Mouse (Mus musculus) megakaryocyte, embryonic 14.5 days (primary cell): ENCODE data around the gene Ccr4. TPM values are rescaled to one million over a fixed set of nuclear protein-coding genes. Genes with fewer than 3 reads are reported as not detected.

Experiments used
- H3K27me3 ChIP-seq: replicated peaks from 2 replicates; pipeline ENCODE3; 2012; ENCODE audit warnings: inconsistent platforms
- H3K36me3 ChIP-seq: replicated peaks from 2 replicates; pipeline ENCODE3; 2012; ENCODE audit warnings: low read length, inconsistent platforms, mixed read lengths
- H3K4me1 ChIP-seq: 2 replicates; pipeline ENCODE4 v1.6.1; 2012; ENCODE audit warnings: inconsistent platforms
- H3K4me3 ChIP-seq: replicated peaks from 2 replicates; pipeline ENCODE3; 2012; ENCODE audit warnings: moderate library complexity, mild to moderate bottlenecking, inconsistent platforms
- H3K9me3 ChIP-seq: 2 replicates; pipeline ENCODE4 v1.6.1; 2012; ENCODE audit warnings: inconsistent platforms
- FLI1 ChIP-seq: IDR thresholded peaks from 2 replicates; pipeline ENCODE4 v1.6.1; 2012; ENCODE audit warnings: low read length, inconsistent platforms, mixed read lengths
- GATA1 ChIP-seq: IDR thresholded peaks from 3 replicates; pipeline ENCODE4 v1.6.1; 2012; ENCODE audit warnings: mixed read lengths, low read length, inconsistent platforms, borderline replicate concordance
- polyA plus RNA-seq: library from polyadenylated mRNA; stranded (reverse); fragments of >175 nt; gene quantifications from 2 replicates; pipeline ENCODE4 v1.2.3, GENCODE M21; 2012; ENCODE audit warnings: low replicate concordance; ENCODE audit not compliant: insufficient read depth

Ccr4 gene
- polyA plus RNA-seq, 1 experiment = not detected

- TF ChIP-seq GATA1 (no peak), FLI1 (no peak)
- Histone ChIP-seq H3K27me3 (peaks cover 58% of the 10 kb centered on the region), H3K4me1 (peaks cover 16% of the 10 kb centered on the region), H3K36me3 (no peaks in the 10 kb centered on the region), H3K9me3 (0 out of 2 replicates have a peak, but pooled peaks cover 2% of the 10 kb centered on the region), H3K4me3 (no peak overlapping the region)
Observed at GRCm38 (mm10) chr9:114538996-114539563, 34.4 kb upstream of the Ccr4 start.

DNA sequence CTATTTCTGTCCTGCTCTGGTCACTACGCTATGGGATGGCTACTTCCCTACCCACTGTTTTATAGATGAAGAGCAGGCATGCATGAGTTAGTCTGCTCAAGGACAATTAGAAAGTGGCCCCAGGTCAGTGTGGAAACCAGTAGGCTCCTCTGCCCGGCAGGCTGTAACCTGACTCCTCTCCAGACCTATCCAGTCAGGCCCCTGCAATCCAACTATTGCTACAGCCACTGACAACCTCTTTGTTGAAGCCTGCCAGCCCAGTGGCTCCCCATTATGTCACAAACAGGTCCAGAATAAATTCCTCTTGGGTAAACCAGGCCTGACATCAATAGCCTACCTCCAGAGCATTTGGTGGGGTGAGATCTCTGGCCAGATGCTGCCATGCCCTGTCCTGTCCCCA is 31.9 kb upstream of the Ccr4 start:
- TF ChIP-seq GATA1 (no peak), FLI1 (no peak)
- Histone ChIP-seq H3K4me3 (no peak overlapping the region), H3K27me3 (peaks cover 56% of the 10 kb centered on the region), H3K4me1 (peaks cover 14% of the 10 kb centered on the region), H3K36me3 (no peaks in the 10 kb centered on the region), H3K9me3 (0 out of 2 replicates have a peak, but pooled peaks cover 2% of the 10 kb centered on the region)

- TF ChIP-seq FLI1 (no peak), GATA1 (no peak)
Observed at GRCm38 (mm10) chr9:114534747-114535517, 30.2 kb upstream of the Ccr4 start.

GRCm38 (mm10) chr9:114533848-114534247 is 29.1 kb upstream of the Ccr4 start:
- TF ChIP-seq FLI1 (no peak), GATA1 (no peak)
- Histone ChIP-seq H3K4me3 (no peak overlapping the region), H3K9me3 (0 out of 2 replicates have a peak, but pooled peaks cover 2% of the 10 kb centered on the region), H3K27me3 (peaks cover 65% of the 10 kb centered on the region), H3K36me3 (no peaks in the 10 kb centered on the region), H3K4me1 (peaks cover 4% of the 10 kb centered on the region)

More at GRCm38 (mm10) chr9:114534747-114535517, 30.2 kb upstream of the Ccr4 start:
- 0 out of 2 replicates have a peak, but pooled peaks cover 2% of the 10 kb centered on the region for H3K9me3 ChIP-seq
- H3K4me3 ChIP-seq = no peak overlapping the region
- H3K36me3 ChIP-seq = no peaks in the 10 kb centered on the region
- H3K4me1 ChIP-seq = peaks cover 4% of the 10 kb centered on the region
- peaks cover 65% of the 10 kb centered on the region for H3K27me3 ChIP-seq

DNA sequence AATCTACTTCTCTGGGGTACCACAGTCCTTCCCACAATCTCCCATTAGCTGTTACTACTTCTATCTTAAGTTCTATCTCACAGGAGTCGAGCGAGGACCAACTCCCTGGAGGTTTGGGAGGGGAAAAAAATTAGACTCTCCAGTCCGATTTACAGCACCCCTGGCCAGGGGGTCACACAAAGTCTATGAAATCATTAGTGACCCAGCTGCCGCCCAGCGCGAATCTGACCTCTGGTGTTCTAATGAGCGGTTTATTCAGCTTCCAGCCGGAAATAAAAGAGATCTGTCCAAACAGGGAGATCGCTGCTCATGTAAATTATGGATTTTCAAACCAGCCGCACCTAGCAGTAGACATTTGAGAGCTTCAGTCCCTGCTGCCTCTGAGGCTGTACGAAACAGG is 26.6 kb upstream of the Ccr4 start:
- 0 out of 2 replicates have a peak, but pooled peaks cover 2% of the 10 kb centered on the region for H3K9me3 ChIP-seq
- peaks cover 62% of the 10 kb centered on the region for H3K27me3 ChIP-seq
- no peak overlapping the region for H3K4me3 ChIP-seq
- TF ChIP-seq GATA1 = no peak
- H3K36me3 ChIP-seq = no peaks in the 10 kb centered on the region
- peaks cover 11% of the 10 kb centered on the region for H3K4me1 ChIP-seq

DNA sequence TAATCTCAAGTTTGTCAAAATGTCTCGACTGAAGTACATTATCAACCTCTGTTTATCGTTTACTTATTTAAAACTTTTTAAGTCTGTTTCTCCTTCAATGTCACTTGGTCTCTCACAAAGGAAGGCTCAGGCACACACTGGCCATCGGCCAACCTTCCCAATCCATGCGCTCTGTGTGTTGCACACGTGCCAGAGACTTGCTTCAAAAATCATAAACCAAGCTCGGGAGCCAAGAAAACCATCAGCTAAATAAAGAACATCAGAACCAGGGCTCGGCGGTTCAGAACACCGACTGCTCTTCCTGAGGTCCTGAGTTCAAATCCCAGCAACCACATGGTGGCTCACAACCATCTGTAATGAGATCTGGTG is 23.9 kb upstream of the Ccr4 start:
- Histone ChIP-seq H3K27me3 (peaks cover 67% of the 10 kb centered on the region), H3K36me3 (no peaks in the 10 kb centered on the region), H3K9me3 (peaks cover 3% of the 10 kb centered on the region; the same call in 1 of the 2 replicates), H3K4me3 (no peak overlapping the region), H3K4me1 (peaks cover 8% of the 10 kb centered on the region)
- TF ChIP-seq FLI1 = no peak
- no peak for TF ChIP-seq GATA1

DNA sequence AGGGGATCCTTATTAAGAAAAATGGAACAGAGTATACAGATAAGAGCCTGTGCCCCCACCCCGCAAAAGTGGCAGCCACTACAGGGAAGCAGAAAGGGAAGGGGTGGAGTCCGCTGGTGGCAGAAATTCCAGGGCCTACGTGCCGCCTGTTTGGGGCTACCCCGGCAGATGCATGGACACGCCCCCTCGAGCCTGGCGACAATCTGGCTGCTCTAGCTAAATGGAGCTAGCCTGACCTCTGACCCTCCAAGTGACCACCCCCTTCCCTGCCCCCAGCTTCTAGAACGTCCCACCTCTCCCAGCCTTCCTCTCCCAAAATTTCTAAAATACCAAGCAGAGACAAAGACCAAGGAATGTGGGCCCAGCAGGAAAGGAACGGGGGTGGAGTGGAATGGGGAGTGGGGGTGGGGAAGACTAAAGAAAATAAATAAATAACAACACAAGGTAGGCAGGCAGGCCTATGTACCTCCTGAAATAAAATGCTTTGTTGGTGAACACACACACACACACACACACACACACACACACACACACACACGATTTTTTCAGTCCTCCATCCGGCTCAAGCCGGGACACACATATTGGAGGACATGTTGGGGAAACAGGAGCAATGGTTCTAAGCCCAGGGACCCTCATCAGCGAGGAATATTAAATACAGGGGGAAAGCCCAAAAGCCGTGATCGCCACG is 23.4 kb upstream of the Ccr4 start:
- no peak overlapping the region for H3K4me3 ChIP-seq
- H3K27me3 ChIP-seq = peaks cover 69% of the 10 kb centered on the region
- H3K36me3 ChIP-seq = no peaks in the 10 kb centered on the region
- peaks cover 7% of the 10 kb centered on the region for H3K4me1 ChIP-seq
- TF ChIP-seq FLI1 (no peak), GATA1 (no peak)
- peaks cover 3% of the 10 kb centered on the region; the same call in 1 of the 2 replicates for H3K9me3 ChIP-seq

DNA sequence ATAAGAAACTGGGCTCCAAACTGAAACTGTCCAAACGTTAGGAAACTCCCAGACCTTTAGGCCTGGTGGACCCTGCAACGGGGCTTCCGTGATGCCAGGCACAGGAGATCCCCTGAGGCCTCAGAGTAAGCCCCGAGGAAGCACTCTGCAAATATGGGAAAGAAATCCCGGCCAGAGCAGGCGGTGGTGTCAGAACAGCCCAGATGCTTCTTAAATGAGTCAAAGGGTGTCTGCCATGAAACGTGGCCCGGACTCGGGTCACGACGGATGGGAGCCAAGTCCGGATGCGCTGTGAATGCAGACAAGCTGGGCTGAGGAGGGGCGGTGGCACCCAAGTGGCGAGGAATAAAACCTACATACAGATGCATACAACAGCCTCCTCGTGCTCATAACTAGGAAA is 22.4 kb upstream of the Ccr4 start:
- H3K4me1 ChIP-seq = peaks cover 7% of the 10 kb centered on the region
- H3K9me3 ChIP-seq = peaks cover 3% of the 10 kb centered on the region; the same call in 1 of the 2 replicates
- peak overlapping the region; percentile 56 for H3K4me3 ChIP-seq
- H3K27me3 ChIP-seq = peaks cover 71% of the 10 kb centered on the region
- no peak for TF ChIP-seq GATA1
- no peak for TF ChIP-seq FLI1
- H3K36me3 ChIP-seq = no peaks in the 10 kb centered on the region

DNA sequence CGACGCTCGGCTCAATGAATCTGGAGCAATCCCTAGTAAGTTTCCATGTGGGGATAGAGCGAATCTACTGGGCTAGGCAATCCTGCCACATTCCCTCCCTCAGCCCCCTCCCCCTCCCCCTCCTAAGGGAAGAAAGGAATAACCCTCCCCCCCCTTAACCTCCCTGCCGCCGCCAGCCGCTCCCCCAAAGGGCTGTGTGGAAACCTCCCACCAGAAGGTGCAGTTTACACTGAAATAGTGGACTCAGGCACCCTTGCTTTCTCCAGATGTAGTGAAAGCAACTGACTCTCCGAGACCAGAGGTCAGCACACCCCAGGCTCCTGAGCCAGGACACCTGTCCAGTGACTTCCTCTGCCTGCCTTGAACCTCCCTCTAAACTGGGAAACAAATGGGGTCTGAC is 21.9 kb upstream of the Ccr4 start:
- TF ChIP-seq GATA1 = no peak
- TF ChIP-seq FLI1 = no peak
- H3K4me3 ChIP-seq = no peak overlapping the region
- peaks cover 3% of the 10 kb centered on the region; the same call in 1 of the 2 replicates for H3K9me3 ChIP-seq
- H3K36me3 ChIP-seq = no peaks in the 10 kb centered on the region
- peaks cover 72% of the 10 kb centered on the region for H3K27me3 ChIP-seq
- H3K4me1 ChIP-seq = peaks cover 7% of the 10 kb centered on the region

- Histone ChIP-seq H3K36me3 (no peaks in the 10 kb centered on the region), H3K4me1 (peaks cover 7% of the 10 kb centered on the region), H3K9me3 (peaks cover 3% of the 10 kb centered on the region; the same call in 1 of the 2 replicates), H3K27me3 (peaks cover 66% of the 10 kb centered on the region), H3K4me3 (no peak overlapping the region)
- TF ChIP-seq GATA1 = no peak
- no peak for TF ChIP-seq FLI1
Observed at GRCm38 (mm10) chr9:114525891-114526290, 21.2 kb upstream of the Ccr4 start.
